Mouse (Mus musculus): ENCODE results near the gene Prkag1. TPM values are rescaled to one million over a fixed set of nuclear protein-coding genes. Genes with fewer than 3 reads are reported as not detected.

Prkag1 gene
- total and polyA plus RNA-seq, 2 experiments from 2014 or later = 45.1 to 50.6 TPM

GRCm38 (mm10) chr15:98854214-98854613 lies 22.9 kb upstream of the Prkag1 start:
- Histone ChIP-seq H3K27me3 (ENCODE audit: insufficient read depth, low read length) (no peaks in the 10 kb centered on the region), H3K4me2 (ENCODE audit: low read depth, low read length, poor library complexity, severe bottlenecking) (no peak overlapping the region), H3K4me3 (ENCODE audit: low read depth, low read length) (no peak overlapping the region), H3K9ac (replicated peaks; ENCODE audit: low read length, poor library complexity, severe bottlenecking) (no peak overlapping the region), H3K36me3 (ENCODE audit: insufficient read depth, low read length) (peaks cover 89% of the 10 kb centered on the region), H3K27ac (ENCODE audit: low read depth, low read length) (no peak overlapping the region), H3K9me3 (ENCODE audit: low read length) (no peaks in the 10 kb centered on the region), H3K4me1 (ENCODE audit: insufficient read depth, low read length) (no peaks in the 10 kb centered on the region)
- DNase-seq (ENCODE audit: low spot score) (no peak), ATAC-seq (ENCODE audit: low FRiP score) (no peak)
- TF ChIP-seq CTCF (IDR thresholded peaks at IDR 0.05) = no peak
- WGBS = 93% methylated on average over 16 of the region's 16 CpGs

- no peak for TF ChIP-seq CTCF (IDR thresholded peaks at IDR 0.05)
- Histone ChIP-seq H3K27ac (ENCODE audit: low read depth, low read length) (no peak overlapping the region), H3K27me3 (ENCODE audit: insufficient read depth, low read length) (no peaks in the 10 kb centered on the region), H3K9me3 (ENCODE audit: low read length) (no peaks in the 10 kb centered on the region), H3K4me3 (ENCODE audit: low read depth, low read length) (no peak overlapping the region), H3K4me1 (ENCODE audit: insufficient read depth, low read length) (no peaks in the 10 kb centered on the region), H3K9ac (replicated peaks; ENCODE audit: low read length, poor library complexity, severe bottlenecking) (no peak overlapping the region), H3K36me3 (ENCODE audit: insufficient read depth, low read length) (peaks cover 88% of the 10 kb centered on the region), H3K4me2 (ENCODE audit: low read depth, low read length, poor library complexity, severe bottlenecking) (no peak overlapping the region)
- WGBS = 94% methylated on average over 28 of the region's 28 CpGs
- ATAC-seq (ENCODE audit: low FRiP score) (no peak), DNase-seq (ENCODE audit: low spot score) (no peak)
Measured at GRCm38 (mm10) chr15:98853161-98853937, 22.0 kb upstream of the Prkag1 start.

- Histone ChIP-seq H3K4me3 (ENCODE audit: low read depth, low read length) (no peak overlapping the region), H3K4me1 (ENCODE audit: insufficient read depth, low read length) (no peaks in the 10 kb centered on the region), H3K9me3 (ENCODE audit: low read length) (no peaks in the 10 kb centered on the region), H3K9ac (replicated peaks; ENCODE audit: low read length, poor library complexity, severe bottlenecking) (no peak overlapping the region), H3K27ac (ENCODE audit: low read depth, low read length) (no peak overlapping the region), H3K27me3 (ENCODE audit: insufficient read depth, low read length) (no peaks in the 10 kb centered on the region), H3K36me3 (ENCODE audit: insufficient read depth, low read length) (peaks cover 89% of the 10 kb centered on the region), H3K4me2 (ENCODE audit: low read depth, low read length, poor library complexity, severe bottlenecking) (no peak overlapping the region)
- no peak for TF ChIP-seq CTCF (IDR thresholded peaks at IDR 0.05)
- no peak for DNase-seq (ENCODE audit: low spot score)
- ATAC-seq (ENCODE audit: low FRiP score) = 0 out of 2 replicates have a peak, but pooled peaks have one; percentile 13
- 88% methylated on average over 9 of the region's 9 CpGs for WGBS
Measured at GRCm38 (mm10) chr15:98852733-98853132, 21.4 kb upstream of the Prkag1 start.

GRCm38 (mm10) chr15:98852071-98852470 lies 20.8 kb upstream of the Prkag1 start:
- TF ChIP-seq CTCF (IDR thresholded peaks at IDR 0.05) = no peak
- no peaks in the 10 kb centered on the region for H3K4me1 ChIP-seq (ENCODE audit: insufficient read depth, low read length)
- H3K36me3 ChIP-seq (ENCODE audit: insufficient read depth, low read length) = peaks cover 89% of the 10 kb centered on the region
- no peak for DNase-seq (ENCODE audit: low spot score)
- H3K27ac ChIP-seq (ENCODE audit: low read depth, low read length) = no peak overlapping the region
- H3K27me3 ChIP-seq (ENCODE audit: insufficient read depth, low read length) = no peaks in the 10 kb centered on the region
- H3K4me2 ChIP-seq (ENCODE audit: low read depth, low read length, poor library complexity, severe bottlenecking) = no peak overlapping the region
- H3K9ac ChIP-seq (replicated peaks; ENCODE audit: low read length, poor library complexity, severe bottlenecking) = no peak overlapping the region
- WGBS = 97% methylated on average over 9 of the region's 9 CpGs
- no peak for ATAC-seq (ENCODE audit: low FRiP score)
- H3K9me3 ChIP-seq (ENCODE audit: low read length) = no peaks in the 10 kb centered on the region
- no peak overlapping the region for H3K4me3 ChIP-seq (ENCODE audit: low read depth, low read length)

- DNase-seq (ENCODE audit: low spot score) = no peak
- H3K36me3 ChIP-seq (ENCODE audit: insufficient read depth, low read length) = peaks cover 90% of the 10 kb centered on the region
- no peak overlapping the region for H3K27ac ChIP-seq (ENCODE audit: low read depth, low read length)
- no peak overlapping the region for H3K9ac ChIP-seq (replicated peaks; ENCODE audit: low read length, poor library complexity, severe bottlenecking)
- no peak overlapping the region for H3K4me3 ChIP-seq (ENCODE audit: low read depth, low read length)
- H3K4me1 ChIP-seq (ENCODE audit: insufficient read depth, low read length) = no peaks in the 10 kb centered on the region
- H3K4me2 ChIP-seq (ENCODE audit: low read depth, low read length, poor library complexity, severe bottlenecking) = no peak overlapping the region
- TF ChIP-seq CTCF (IDR thresholded peaks at IDR 0.05) = no peak
- ATAC-seq (ENCODE audit: low FRiP score) = no peak
- H3K9me3 ChIP-seq (ENCODE audit: low read length) = no peaks in the 10 kb centered on the region
- H3K27me3 ChIP-seq (ENCODE audit: insufficient read depth, low read length) = no peaks in the 10 kb centered on the region
- WGBS = 93% methylated on average over 21 of the region's 21 CpGs
Measured at GRCm38 (mm10) chr15:98851229-98851818, 20.0 kb upstream of the Prkag1 start.

- no peak for DNase-seq (ENCODE audit: low spot score)
- H3K9me3 ChIP-seq (ENCODE audit: low read length) = no peaks in the 10 kb centered on the region
- WGBS = 92% methylated on average over 14 of the region's 14 CpGs
Measured at GRCm38 (mm10) chr15:98850668-98851067, 19.3 kb upstream of the Prkag1 start.

More at GRCm38 (mm10) chr15:98850668-98851067, 19.3 kb upstream of the Prkag1 start:
- ATAC-seq (ENCODE audit: low FRiP score) = no peak
- Histone ChIP-seq H3K27me3 (ENCODE audit: insufficient read depth, low read length) (no peaks in the 10 kb centered on the region), H3K27ac (ENCODE audit: low read depth, low read length) (no peak overlapping the region), H3K4me3 (ENCODE audit: low read depth, low read length) (no peak overlapping the region), H3K36me3 (ENCODE audit: insufficient read depth, low read length) (peaks cover 92% of the 10 kb centered on the region), H3K4me1 (ENCODE audit: insufficient read depth, low read length) (no peaks in the 10 kb centered on the region), H3K4me2 (ENCODE audit: low read depth, low read length, poor library complexity, severe bottlenecking) (no peak overlapping the region), H3K9ac (replicated peaks; ENCODE audit: low read length, poor library complexity, severe bottlenecking) (no peak overlapping the region)
- no peak for TF ChIP-seq CTCF (IDR thresholded peaks at IDR 0.05)
